Mouse (Mus musculus) mesoderm, embryonic 11.5 days (tissue): ENCODE results near the gene Spata5.

ENCODE experiments used
- DNase-seq: peaks from one replicate; pipeline ENCODE4 v3.0.0-alpha.2; 2012; ENCODE audit warnings: low read depth, low spot score

Spata5 gene

DNA sequence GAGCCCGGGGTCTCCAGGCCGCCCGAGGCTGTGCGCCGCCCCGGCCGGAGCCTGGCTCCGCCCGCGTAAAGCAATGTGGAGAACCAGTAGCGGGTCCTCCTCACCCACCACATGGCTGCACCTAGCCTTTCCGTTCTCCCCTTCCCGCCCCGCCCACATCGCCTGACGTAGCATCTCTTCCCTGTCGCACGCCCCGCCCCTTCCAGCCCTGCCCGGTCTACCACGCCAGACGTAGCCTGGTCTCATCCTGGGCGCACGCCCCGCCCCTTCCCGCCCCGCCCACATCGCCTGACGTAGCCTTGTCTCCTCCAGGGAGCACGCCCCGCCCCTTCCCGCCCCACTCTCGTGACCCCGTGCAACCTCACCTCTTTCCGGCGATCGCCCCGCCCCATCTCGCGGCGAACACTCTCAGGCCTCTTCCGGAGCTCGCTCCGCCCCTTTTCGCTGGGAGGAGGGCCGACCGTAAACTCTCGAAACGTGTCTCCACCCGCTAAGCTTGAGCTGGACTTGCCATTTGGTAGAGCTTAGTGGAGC is at the start of gene Spata5:
Spata5 (plus strand) TSS at position 439 of the 534 bp plus-strand sequence.
- DNase-seq: peak; percentile 100

DNA sequence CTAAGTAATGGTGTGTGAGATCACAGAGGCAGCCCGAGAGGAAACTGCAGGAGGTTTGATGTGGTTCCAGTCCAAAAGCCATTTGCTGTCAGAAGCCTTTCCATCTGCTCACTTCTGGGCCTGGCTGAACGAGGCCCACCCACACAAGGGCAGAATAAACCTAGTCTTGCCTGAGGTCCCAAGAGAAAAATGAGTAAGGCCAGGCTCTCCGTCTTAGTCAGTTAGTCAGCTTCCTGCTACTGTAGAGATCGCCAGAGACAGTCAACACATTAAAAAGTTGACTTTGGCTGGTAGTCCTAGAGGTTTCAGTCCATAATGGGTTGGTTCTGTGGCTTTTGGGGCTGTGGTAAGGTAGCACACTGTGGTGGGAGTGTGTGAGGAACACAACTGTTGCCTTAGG is 49.3 kb upstream of the Spata5 start:
- no peak for DNase-seq

DNA sequence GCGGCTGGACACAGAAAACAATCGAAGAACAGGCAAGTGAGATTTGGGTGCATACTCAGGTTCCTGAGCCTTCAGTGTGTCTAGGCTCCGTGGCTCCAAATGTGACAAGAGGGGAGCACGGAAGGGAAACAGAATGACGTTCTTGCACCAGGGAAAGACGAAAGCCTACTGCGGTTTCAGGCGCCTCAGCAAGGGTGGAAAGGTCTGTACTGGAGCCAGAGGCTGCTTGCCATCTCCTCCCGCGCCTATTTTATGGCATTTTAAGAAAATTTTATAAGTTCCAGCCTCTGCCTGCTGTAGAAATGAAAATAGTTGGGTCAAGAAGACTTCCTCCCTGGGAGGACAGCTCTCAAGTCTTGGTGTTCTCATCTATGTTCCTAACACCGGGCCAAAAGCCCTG is 46.0 kb upstream of the Spata5 start:
- no peak for DNase-seq

DNA sequence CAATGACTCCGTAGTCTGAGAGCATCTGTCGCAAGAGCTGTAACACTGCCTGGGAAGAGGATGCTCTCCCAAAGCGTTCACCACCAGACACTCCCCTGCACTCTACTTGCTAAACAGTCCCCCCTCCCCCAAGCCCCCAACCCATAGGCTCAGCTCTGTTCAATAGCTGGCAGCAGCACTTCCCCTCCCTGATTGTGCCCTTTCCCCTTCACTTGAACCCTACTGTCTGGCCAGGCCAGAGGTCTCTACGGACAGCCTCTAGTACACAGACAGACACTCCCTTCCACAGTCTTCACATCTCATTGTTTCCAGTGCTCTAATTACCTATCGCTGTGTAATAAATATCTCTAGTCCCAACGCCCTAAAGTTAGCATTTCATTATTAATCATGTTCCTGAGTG is 41.8 kb upstream of the Spata5 start:
- DNase-seq: no peak

DNA sequence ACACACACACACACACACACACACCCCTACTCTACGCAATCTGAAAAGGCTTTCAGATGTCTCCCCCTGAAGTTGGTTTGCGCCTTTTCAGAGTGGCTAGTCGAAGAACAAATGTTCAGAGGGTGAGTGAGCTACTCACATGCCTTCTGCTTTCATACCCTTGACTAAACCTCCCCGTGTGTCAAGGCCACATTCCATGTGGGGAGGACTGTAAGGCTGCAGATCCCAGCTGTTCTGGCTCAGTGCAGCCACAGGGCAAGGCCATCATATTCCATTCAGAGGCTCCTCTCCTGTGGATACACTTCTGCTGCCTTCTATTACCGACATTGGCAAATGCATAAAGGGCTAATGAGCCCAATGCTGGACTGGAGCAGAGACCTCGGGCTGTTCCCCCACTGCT is 41.3 kb upstream of the Spata5 start:
- DNase-seq: peak; percentile 26

DNA sequence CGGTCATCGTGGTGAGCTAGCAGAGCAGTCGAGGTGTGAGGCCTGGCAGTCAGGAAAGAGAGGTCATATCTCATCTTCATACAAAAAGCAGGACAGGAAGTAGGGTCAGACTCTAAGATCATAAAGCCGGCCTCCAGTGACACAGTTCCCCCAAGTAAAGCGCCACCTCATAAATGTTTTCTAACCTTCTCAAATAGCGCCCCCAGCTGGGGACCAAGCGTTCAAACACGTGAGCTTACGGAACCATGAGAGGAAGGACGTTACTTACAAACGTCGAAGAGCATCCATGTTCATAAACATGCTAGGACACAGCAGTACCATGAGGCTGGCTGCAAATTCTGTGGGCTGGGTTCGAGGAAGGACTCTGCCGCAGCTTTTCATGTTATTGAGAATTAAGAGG is 40.5 kb upstream of the Spata5 start:
- DNase-seq: no peak

DNA sequence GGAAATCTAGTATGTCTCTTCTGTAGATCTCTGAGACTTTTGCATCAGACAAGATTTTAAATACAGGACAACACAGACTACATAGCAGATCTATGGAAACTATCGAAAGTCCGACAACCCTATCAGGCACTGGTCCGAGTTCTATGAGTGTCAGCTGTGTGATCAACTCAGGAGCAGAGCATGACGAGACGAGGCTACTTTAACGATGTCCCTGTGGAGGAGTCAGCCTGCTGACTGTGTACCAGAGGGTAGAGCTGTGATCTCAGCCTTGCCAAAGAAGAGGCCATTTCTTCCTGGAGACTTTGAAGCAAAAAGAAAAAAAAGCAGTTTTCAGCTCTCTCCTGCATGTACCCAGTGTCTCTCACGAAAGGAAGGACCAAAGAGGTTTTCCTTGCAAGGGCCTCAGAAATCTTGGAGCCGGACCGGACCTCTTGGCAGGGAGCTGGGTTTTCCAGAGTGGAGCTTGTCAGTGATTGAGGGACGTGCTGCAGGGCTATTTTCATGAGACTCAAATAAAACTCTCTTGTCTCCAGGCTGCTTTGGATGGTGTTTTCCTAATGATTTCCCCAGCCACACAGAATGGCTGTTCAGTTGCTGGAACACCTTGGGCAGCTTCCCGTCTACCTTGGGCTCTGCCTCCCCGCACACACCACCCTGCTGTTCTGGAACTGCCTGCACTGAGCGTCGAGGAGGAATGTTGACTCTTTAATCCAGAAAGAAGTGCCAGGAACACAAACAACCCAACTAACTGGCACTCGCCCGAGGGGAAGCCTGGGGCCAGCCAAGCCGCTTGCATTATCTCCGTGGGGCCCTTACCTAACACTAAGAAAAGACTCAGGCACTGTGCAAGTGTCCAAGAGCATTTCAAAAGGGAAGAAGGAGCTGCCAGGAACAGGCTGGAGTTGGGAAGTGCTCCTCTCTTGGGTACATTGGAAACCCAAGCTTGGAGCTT is 39.5 kb upstream of the Spata5 start:
- DNase-seq: no peak

DNA sequence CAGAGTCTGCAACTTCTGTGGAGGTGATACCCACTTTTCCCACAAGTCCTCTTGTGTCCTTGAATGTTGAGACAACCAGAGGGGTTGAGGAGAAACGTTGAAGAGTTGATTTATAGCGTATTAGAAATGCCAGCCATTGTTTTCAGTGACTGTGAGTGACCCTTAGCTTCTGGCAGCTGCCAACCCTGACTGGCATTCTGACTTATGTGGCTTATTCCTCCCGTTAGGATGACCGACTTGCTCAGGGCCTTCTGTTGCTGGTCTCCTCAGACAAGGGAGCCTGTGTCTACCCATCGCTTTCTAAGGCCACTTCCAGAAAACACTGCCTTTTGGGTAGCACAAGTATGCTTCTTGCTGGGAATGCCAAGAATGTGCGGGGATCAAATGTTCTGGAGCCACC is 38.2 kb upstream of the Spata5 start:
- no peak for DNase-seq

DNA sequence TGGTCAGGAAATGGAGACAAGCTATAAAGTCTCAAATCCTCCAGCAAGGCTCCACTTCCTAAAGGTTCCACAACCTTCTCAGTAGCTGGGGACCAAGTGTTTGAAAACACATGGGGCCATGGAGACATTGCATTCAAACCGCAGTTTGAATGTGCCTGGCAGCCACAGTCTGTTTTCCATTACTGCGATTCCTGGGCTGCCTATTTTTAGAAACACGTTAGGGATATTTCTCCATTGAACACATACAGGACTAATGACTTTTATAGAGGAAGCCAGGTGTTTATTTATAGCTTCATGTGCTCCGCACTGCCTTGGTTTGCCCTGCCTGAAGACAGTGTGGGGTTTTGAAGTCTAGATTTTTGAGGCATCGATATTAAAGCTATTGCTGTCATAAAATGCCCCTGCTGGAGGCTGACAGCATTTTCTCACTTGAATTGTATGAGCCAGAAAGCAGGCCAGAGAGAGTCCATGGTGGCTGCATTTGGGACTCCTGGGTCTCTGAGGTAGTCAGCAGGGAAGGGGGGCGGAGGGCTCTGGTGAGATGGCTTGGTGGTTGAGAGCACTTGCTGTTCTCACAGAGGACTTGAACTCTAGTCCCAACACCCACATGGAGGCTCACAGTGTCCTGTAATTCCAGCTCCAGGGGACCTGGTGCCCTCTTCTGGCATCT is 36.5 kb upstream of the Spata5 start:
- DNase-seq: no peak

DNA sequence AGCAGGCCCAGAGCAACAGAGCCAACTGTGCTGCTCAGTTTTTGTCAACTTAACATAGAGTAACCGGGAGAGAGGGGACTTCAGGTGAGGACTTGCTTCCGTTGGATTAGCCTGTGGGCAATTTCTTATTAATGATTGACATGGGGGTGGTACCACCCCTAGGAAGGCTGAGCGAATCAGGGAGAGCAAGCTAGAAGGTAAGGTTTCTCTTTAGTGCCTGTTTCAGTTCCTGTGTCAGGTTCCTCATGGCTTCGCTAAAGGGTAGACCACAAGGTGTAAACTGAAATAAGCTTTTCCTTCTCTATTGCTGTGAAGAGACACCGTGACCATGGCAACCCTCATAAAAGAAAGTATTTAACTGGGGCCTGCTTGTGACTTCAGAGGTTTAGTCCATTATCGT is 32.4 kb upstream of the Spata5 start:
- DNase-seq: no peak

DNA sequence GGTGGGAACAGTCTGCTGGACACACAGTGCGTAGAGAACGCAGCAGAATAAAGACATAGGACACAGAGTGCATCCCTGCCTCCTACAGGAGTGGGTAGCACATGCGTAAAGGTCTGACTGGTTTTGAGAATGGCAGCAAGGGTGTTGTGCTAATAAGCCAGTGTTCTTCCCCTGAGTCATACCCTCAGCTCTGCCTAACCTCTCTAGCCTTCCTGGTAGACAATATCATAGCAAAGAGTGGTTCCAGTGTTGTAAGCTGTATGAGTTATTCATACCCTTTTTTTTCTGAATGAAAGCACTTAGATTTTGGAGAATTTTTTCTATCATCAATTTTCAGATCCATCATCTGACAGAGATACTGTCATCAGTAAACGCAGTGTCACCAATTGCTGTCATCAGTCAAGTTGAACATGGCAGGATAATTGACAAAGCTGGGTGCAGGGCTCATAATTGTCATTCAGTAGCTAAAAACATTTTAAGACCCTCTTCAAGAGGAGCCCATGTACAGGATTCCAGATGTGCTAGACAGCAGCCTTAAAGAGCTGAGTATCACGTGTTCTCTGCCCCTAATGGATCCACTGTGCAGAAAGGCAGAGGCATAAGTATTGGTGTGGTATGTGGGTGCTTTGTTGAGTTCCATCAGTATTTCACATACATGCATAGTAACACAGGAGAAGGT is 22.6 kb upstream of the Spata5 start:
- no peak for DNase-seq

DNA sequence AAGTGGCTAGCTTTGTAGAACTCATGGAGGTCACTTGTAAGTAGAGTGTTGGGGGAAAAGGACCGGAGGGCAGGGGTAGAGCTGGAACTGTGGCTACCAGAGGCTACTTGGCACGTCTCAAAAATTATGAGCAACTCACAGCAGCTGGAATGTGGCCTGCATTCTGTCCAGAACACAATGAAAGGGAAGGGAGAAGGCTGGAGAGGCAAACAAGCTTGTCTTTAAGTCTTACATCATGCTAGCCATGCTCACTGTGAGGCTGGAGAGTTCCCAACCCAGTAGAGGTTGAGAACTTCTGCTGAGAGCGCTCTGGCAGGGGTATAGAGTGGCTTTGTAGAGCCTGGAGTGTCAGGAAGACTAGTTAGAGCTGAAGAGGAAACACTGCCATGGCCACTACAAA is 22.1 kb upstream of the Spata5 start:
- DNase-seq: no peak

DNA sequence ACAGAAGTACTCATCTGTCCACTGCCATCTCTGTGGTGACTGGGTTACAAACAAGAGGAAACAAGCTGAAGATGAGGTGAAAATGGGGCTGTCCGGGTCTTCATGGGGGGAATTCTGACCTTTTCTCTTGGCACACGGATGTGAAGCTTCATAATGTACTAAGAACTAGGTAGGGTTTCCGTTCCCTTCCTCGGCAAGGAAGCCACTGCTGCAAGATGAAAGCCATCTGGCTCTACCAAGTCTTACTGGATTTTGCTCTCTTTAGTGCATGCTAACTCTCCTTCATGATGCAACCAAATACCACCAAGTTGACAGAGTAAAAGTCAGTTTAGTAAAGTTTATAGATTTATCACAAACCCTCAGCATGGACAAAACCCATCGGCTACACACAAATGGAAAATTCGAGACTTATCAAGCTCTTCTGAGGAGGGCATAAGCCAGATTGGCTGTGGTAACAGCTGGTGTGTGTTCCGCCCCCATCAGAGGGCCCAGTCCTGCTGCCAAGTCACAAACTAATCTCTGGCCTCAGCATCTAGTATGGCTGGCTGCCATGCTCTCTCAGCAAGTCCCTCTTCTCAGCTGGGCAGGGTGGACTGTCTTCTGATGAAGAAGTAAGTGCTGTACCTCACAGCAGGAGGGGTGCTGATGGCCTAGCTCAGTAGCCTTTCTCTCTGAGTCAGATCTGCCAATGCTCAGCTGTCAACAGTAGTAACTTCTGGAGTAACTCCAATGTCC is 20.9 kb upstream of the Spata5 start:
- no peak for DNase-seq

DNA sequence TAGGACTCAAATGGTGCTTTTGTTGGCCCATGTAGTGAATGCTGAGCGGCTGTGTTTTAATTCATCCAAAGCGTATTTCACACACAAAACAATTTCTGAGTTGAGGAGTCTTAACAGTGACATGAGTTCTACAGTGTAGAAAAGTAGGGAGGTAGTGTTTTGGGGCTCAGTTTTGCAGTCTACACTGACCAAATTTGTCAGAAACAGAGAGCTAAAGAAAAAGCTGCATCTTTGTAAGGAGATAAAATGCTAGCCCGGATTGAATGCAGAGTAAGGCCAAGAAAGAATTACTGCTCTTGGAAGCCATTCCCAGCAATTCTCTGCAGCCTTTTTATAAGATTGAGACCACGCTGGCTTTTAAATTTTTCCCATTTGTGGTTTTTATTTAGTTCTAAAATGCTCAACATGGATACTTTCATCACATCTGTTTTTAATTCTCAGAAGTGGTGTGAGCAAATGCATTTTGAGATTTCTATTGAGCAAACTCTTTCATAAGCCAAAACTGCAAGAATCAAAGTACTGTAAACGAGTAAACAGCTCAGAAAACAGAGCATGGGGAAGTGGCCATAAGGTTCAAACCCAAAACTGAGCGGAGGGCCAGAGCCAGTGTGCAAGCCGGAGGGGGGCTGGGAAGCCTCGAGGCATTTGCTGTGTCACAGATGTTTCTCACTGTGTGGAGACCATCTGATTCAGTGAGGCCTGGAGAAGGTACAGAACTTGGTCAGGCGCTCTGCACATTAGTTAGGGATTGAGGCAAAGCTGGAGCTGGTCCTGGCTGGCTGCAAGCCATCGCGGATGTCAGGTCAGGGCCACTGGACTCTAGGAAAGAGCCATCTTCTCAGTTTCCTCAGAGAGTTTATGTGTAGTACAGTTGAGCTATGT is 17.7 kb upstream of the Spata5 start:
- no peak for DNase-seq

DNA sequence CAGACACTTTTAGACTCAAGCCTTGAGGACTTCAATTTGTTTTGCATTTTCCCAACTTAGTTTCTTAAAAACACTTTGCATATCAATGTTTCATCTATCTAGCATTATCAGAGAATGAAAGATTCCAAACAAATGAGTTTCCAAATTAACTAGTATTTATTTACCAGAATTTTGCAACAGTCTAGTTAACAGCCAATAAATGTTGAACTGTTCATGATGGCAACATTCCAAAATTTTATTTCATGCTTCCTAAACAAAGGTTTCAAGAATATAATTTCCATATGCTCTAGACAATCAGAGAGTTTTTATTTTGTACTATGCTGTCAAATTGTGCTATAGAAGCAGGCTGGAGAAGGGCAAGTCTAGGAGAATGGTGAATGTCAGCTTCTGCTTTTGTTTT is 12.1 kb upstream of the Spata5 start:
- DNase-seq: no peak

DNA sequence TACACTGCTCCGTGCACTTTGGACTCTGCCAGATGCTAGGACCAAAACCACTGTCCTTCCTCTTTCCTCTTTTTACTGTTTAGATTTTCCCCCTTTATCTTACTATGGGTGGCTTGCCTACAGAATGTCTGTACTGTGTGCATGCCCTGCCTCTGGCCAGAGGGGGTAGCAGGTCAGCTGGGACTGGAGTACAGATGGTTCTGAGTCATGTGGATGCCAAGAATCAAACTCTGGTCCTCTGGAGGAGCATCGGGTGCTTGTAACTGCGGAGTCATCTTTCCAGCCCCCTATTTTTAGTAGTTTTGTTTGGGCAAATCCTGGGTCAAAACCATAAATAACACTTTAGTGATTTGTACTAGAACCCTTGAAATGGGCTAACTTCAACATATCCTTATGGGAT is 6.2 kb upstream of the Spata5 start:
- DNase-seq: no peak

DNA sequence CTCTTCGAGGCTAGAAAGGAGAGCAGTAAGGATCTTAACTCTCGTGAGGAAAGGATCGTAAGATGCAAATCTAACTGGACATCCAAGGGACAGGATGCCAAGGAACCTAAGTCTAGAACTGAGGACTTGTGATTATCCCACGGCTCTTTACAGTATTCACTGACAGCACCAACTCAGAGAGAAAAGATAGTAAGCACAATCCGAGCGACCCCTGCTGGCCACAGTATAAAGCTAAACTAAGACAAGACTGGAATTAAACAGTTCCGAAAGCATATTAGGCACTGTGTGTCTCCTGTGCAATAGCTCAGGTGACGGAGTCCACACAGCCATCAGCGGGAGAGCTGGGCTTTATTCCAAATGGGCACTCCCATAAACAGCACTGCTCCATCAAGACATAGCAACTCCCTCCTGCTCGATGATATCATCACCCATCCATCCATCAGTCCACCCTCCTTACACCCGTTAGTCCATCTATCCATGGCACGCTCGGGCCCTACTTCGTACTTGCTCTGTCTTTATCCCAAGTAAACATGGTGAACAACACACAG is 5.2 kb upstream of the Spata5 start:
- DNase-seq: peak; percentile 74

DNA sequence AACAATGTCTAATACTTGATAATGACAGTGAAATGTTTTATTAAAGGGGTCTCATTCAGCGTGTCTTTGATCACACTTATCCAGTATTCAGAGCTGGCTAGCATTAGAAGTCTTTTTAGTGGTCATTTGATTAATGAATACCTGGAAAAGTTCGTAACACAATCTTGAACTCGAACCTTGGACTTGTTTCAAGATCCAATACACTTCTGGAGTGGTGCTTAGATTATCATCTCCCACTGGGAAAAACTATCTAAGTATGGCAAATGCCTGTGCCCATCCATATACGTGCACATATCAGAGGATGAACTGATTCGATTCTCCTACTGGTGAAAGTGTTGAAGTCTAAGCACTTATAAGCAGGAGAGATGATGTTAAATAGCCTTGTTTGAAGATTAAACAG is 1.4 kb upstream of the Spata5 start:
- DNase-seq: no peak

DNA sequence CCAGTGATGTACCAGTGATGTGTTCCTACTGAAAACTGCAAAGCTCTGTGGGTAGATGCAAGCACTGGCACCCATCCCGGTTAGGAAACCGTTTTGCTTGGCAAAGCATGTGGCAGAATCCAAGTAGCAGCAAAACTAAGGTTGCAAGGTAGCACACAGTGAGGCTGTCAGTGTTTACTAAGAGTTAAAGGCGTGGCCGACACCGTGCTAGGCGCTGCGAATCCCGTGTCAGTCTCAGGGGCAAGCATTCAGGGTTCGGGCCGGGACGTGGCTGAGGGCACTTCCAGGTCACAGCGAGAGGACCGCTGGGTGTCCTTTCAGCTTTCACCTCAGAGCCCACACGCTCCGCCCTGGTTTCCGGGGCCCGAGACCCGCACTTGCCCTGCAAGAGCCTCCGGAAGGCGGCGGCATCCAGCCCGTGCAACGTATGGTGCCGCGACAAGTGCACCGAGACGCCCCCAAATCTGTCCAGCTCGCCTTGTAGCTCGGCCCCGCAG is 687 bp upstream of the Spata5 start:
- DNase-seq: peak; percentile 6

DNA sequence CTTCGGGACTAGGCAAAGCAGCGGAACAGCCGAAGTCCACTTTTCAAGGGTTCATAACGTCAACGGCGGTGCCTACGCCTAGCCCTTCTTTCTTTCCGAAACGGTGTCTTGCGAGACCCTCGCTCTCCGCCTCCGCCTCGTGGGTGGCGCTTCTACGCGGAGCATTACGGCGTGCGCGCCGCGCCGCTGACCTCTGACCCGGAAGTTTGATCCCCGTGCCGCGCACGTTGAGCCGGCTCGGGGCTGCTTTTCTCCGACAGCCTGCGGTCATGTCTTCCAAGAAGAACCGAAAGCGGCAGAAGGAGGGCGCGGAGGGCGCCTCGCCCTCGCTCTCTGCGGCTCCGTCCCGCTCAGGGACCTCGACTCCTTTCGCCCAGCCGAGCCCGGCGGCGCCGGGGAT is 376 bp downstream of the Spata5 start, which contains the start of gene Nudt6:
Nudt6 (minus strand) TSS at position 140 of the 400 bp plus-strand sequence.
- peak; percentile 98 for DNase-seq
